Mouse (Mus musculus): Measurements from ENCODE around the gene Ppp6r2.

GRCm38 (mm10) chr15:89336422-89336821 lies 125.1 kb downstream of the Ppp6r2 start:
- no peak for TF ChIP-seq EP300 (optimal IDR thresholded peaks at IDR 0.05)
- no peak for TF ChIP-seq CTCF (IDR thresholded peaks at IDR 0.05; ENCODE audit: low read depth)

Measured in stomach, postnatal 0 days (tissue).